Mouse (Mus musculus) fat pad, adult 2 months (tissue): ENCODE data around the gene Fer1l4.
A peak's percentile ranks its signal among the peaks of the same experiment; 100 is the strongest.

Experiments
- DNase-seq: peaks from one replicate; pipeline ENCODE4 v3.0.0-alpha.2; 2011; ENCODE audit warnings: low read depth, low spot score; ENCODE audit errors: extremely low read depth

The Fer1l4 gene

DNA sequence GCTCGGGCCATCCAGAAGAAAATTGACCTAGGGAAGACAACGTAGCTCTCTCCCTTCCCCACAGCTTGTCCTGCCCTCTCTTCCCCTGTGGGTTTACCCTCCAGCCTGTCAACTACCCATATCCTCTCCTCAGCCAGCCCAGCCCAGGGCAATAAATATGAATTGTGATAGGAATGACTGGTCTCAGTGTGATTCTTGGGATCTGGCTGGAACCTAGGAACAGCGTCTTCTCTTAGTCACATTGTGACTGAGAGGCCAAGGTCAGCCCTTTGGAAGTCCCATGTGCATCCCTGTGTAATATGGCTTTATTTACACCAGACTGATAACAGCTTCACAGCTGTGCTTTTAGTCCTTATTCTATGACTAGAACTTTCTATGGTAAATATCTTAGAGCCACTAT lies 34.6 kb downstream of the Fer1l4 start:
- no peak for DNase-seq

DNA sequence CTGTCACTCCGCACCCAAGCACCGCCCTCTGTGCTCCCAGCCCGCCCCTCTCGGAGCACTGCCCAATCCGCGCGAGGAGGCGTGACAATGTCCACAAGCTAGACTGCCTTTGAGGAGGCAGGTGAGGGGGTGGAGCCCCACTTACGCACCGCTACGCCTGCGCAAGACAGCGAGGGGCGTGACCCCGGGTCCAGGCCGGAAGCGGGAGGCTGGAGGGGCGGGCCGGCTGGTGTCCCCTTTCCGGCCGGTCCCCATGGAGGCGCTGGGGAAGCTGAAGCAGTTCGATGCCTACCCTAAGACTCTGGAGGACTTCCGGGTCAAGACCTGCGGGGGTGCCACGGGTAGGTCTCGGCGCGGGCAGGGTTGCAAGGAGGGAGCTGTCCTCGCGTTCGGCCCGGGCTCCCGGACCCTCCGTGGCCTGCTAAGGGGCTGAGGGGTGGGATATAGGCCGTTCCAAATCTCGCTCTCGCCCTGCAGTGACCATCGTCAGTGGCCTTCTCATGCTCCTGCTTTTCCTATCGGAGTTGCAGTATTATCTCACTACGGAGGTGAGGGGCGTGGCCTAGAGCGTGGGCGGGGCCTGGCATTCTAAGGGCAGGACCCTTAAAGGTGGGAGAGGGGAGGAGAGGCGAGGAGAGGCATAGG lies 44.7 kb downstream of the Fer1l4 start, which contains the start of the genes 6430550D23Rik and Ergic3:
Gene 6430550D23Rik (minus strand): TSS at position 90 of the 645 bp plus-strand sequence.
Gene Ergic3 (plus strand): TSS at position 158 of the 645 bp plus-strand sequence.
- DNase-seq = peak; percentile 71

DNA sequence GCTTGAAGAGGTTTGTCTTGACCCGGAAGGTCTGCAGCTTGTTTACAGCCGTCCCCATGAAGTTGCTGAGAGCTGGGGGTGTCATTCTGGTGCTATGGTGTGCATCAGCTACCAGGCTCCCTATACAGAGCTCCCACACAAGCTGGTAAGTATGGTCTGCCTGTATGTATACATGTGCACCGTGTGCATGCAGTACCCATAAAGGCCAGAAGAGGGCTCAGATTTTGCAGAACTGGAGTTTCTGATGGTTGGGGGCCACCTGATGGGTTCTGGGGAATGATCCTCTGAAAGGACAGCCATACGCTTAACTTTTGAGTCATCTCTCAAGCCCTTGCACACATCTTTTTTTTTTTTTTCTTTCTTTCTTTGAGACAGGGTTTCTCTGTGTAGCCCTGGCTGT lies 47.4 kb downstream of the Fer1l4 start:
- DNase-seq = no peak

DNA sequence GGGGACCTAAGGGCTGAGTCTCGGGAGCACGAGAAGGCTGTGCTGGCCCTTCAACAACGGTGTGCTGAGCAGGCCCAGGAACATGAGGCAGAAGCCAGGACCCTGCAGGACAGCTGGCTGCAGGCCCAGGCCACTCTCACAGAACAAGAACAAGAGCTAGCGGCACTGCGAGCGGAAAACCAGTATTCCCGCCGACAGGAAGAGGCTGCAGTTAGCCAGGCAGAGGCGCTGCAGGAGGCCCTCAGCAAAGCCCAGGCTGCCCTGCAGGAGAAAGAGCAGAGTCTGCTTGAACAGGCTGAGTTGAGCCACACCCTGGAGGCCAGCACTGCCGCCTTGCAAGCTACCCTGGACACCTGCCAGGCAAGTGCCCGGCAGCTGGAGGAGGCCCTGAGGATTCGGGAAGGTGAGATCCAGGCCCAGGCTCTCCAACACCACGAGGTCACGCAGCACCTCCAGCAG lies 60.9 kb downstream of the Fer1l4 start:
- peak; percentile 7 for DNase-seq

DNA sequence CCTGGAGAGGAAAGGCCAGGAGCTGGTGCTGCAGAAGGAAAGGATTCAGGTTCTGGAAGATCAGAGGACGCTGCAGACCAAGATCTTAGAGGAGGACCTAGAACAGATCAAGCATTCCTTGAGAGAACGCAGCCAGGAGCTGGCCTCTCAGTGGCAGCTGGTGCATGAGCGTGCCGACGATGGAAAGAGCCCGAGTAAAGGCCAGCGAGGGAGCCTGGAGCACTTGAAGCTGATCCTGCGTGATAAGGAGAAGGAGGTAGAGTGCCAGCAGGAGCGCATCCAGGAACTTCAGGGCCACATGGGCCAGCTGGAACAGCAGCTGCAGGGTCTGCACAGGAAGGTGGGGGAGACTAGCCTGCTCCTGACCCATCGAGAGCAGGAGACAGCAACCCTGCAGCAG lies 61.6 kb downstream of the Fer1l4 start:
- DNase-seq = no peak

DNA sequence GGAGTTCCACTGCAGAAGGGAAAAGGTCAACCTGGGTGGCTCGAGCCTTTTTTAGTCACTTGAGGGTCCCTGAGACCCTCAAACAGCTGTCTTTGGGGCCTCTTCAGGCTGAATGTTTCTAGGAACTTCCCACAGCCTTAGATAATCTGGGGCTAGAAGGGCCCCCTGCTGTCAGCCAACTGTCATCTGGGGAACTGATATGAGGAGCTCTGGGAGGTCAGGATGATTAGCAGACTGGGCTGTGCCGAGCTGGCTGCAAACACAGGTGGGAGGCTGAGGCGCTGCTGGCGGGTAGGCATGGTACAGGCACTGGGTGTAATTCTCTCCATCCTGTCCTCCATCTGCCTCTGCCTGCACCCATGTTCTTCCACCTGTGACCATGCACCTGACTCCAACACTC lies 63.7 kb downstream of the Fer1l4 start:
- no peak for DNase-seq

DNA sequence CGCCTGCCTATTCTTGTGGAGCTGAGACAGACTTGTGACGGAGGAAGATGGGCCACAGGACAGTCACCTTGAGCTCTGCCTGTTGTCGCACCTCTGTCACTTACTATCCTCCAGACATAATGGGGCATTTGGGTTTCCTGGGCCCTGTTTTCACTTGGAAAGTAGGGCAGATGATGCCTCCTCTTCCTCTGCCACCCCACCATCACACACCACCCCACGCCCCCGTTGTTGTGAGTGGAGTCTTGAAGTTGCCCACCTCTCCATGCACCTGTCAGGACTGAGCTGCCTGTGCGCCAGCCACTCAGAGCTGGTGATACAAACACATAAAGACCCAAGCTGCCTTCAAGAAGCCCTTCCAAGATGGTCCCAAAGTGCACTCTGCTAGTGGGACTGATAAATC lies 65.6 kb downstream of the Fer1l4 start:
- no peak for DNase-seq

DNA sequence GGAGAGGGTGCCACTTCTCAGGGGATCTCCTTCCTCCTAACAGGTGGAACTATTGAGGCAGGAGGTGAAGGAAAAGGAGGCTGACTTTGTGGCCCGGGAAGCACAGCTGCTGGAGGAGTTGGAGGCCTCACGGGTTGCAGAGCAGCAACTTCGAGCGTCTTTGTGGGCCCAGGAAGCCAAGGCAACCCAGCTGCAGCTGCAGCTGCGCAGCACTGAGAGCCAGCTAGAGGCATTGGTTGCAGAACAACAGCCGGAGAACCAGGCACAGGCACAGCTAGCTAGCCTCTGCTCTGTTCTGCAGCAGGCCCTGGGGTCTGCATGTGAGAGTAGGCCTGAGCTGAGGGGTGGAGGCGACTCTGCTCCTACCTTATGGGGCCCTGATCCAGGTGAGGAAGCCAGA lies 67.0 kb downstream of the Fer1l4 start:
- DNase-seq = no peak

DNA sequence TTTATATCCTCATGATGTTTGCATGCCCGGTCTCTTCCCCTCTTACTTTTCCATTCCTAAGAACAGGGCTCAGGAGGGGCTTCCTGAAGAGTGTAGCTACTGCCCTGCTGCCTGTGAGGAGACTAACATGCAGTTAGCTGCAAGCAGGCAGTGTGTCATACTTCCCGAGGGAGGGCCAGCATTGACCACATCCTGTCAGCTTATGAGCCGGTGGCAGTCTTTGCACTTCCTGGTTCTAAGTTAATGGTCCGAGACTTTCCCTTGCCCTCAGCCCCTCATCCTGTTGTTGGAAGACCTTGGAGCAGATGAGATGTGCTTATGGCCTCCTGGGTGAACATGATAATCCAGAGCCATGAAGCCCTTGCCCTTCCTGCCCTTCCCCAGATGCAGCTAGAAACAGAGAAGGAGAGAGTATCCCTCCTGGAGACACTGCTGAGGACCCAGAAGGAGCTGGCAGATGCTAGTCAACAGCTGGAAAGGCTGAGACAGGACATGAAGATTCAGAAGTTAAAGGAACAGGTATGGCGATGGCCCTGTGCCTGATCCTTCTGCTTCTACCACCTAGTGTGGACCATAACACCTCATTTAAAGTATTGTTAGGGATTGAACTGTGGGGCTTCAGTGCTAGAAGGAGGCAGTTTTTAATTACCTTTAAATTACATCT lies 73.3 kb downstream of the Fer1l4 start:
- no peak for DNase-seq

DNA sequence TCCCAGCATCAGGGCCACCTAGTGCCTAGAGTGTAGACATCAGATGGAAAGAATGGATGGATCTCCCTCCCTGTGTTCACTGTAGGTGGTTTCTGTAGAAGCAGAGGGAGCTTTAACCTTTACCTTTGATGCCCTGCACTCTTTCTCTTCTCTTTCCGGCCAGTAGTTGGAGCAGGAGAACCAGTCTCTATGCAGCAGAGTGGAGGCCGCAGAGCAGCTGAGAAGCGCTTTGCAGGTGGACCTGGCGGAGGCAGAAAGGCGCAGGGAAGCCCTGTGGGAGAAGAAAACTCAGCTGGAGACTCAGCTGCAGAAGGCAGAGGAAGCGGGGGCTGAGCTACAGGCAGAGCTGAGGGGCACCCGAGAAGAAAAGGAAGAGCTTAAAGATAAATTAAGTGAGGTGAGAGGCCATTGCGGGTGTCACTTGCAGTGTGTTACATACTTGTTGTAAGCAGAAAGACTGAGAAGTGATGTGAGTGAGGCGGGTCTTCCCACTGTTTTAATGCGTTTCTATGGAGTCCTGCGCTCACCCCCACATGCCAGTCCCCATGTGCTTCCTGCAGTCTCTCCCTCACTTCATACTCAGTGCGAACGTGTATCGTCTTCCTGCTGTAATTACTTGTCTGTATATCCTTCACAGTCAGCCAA lies 78.5 kb downstream of the Fer1l4 start:
- no peak for DNase-seq

DNA sequence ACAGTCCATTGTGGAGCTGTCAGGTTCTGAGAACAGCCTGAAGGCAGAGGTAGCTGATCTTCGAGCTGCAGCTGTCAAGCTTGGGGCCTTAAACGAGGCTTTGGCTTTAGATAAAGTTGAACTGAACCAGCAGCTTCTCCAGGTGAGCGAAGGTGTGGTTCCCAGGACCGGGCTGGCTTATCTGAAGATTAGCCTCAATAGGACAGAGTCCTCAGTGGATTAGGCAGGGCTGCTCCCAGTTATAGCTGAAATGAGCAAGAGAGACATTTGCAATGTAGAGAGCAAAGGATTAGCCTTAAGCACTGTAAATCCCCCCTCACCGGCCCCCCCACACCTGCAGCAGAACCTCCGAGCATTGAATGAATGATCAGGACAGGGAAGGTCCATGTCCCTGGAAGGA lies 79.4 kb downstream of the Fer1l4 start:
- no peak for DNase-seq
